Mouse (Mus musculus): ENCODE results near the gene Casz1. TPM values are rescaled to one million over a fixed set of nuclear protein-coding genes. Genes with fewer than 3 reads are reported as not detected.

Gene Casz1
- polyA plus RNA-seq, 2 experiments = 0.32 to 0.39 TPM

GRCm38 (mm10) chr4:148935211-148935610 lies 131.0 kb downstream of the Casz1 start:
- Histone ChIP-seq H3K4me1 (replicated peaks; ENCODE audit: control insufficient read depth in 2 of 2, insufficient read depth in 2 of 2, low read length in 1 of 2) (peaks cover 0 to under 1% of the 10 kb centered on the region in 2 experiments; a peak in 1 of 4 replicates), H3K27ac (no peak overlapping the region), H3K4me3 (ENCODE audit: insufficient read depth in 1 of 2, low read depth in 2 of 2, low read length in 2 of 2) (no peak overlapping the region), H3K9me3 (ENCODE audit: control insufficient read depth, low read length) (no peaks in the 10 kb centered on the region), H3K4me2 (ENCODE audit: low read depth) (no peak overlapping the region), H3K27me3 (ENCODE audit: control insufficient read depth, insufficient read depth, low read length) (no peaks in the 10 kb centered on the region), H3K36me3 (replicated peaks; ENCODE audit: control insufficient read depth, insufficient read depth, low read depth) (no peaks in the 10 kb centered on the region), H3K9ac (replicated peaks) (no peak overlapping the region)
- DNase-seq (ENCODE audit: low read depth in 3 of 3, low spot score in 3 of 3) (no peak), ATAC-seq (ENCODE audit: insufficient read depth) (peak; percentile 26; the same call in 1 of the 2 replicates)
- TF ChIP-seq EP300 (IDR thresholded peaks at IDR 0.05; ENCODE audit: low read depth) = no peak
- WGBS (ENCODE audit: insufficient replicate concordance) = 43% methylated on average over 13 of the region's 13 CpGs

- Histone ChIP-seq H3K27me3 (ENCODE audit: control insufficient read depth, insufficient read depth, low read length) (no peaks in the 10 kb centered on the region), H3K4me2 (ENCODE audit: low read depth) (0 out of 2 replicates have a peak overlapping the region, but pooled peaks have one; percentile 7), H3K27ac (no peak overlapping the region), H3K4me3 (ENCODE audit: insufficient read depth in 1 of 2, low read depth in 2 of 2, low read length in 2 of 2) (no peak overlapping the region), H3K9me3 (ENCODE audit: control insufficient read depth, low read length) (no peaks in the 10 kb centered on the region), H3K4me1 (replicated peaks; ENCODE audit: control insufficient read depth in 2 of 2, insufficient read depth in 2 of 2, low read length in 1 of 2) (peaks cover 0 to 3% of the 10 kb centered on the region in 2 experiments; a peak in 1 of 4 replicates), H3K36me3 (replicated peaks; ENCODE audit: control insufficient read depth, insufficient read depth, low read depth) (no peaks in the 10 kb centered on the region), H3K9ac (replicated peaks) (no peak overlapping the region)
- WGBS (ENCODE audit: insufficient replicate concordance) = 68% methylated on average over 12 of the region's 12 CpGs
- DNase-seq (ENCODE audit: low read depth in 3 of 3, low spot score in 3 of 3) = no peak
- no peak for TF ChIP-seq CTCF (IDR thresholded peaks at IDR 0.05; ENCODE audit: low read depth)
- no peak for TF ChIP-seq EP300 (IDR thresholded peaks at IDR 0.05; ENCODE audit: low read depth)
- ATAC-seq (ENCODE audit: insufficient read depth) = no peak
These were observed 131.9 kb downstream of the Casz1 start for GRCm38 (mm10) chr4:148936111-148936510.

DNA sequence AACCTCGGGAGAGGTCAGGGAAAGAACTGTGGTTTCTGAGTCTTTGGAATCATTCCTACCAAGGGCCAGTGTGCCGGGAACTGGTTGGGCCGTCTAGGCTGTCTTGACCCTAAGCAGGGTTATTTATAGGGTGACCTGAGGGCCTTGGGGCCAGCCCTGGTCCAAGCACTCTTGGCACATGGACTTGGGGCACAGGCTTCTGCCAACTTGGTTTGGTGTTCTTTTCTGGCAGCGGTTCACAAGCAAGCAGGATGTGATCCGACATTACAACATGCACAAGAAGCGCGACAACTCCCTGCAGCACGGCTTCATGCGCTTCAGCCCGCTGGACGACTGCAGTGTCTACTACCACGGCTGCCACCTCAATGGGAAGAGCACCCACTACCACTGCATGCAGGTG lies 132.5 kb downstream of the Casz1 start:
- Histone ChIP-seq H3K4me1 (replicated peaks; ENCODE audit: control insufficient read depth in 2 of 2, insufficient read depth in 2 of 2, low read length in 1 of 2) (peaks cover 0 to 3% of the 10 kb centered on the region in 2 experiments; a peak in 1 of 4 replicates), H3K4me2 (ENCODE audit: low read depth) (no peak overlapping the region), H3K9ac (replicated peaks) (no peak overlapping the region), H3K27ac (no peak overlapping the region), H3K4me3 (ENCODE audit: insufficient read depth in 1 of 2, low read depth in 2 of 2, low read length in 2 of 2) (no peak overlapping the region), H3K36me3 (replicated peaks; ENCODE audit: control insufficient read depth, insufficient read depth, low read depth) (no peaks in the 10 kb centered on the region), H3K27me3 (ENCODE audit: control insufficient read depth, insufficient read depth, low read length) (no peaks in the 10 kb centered on the region), H3K9me3 (ENCODE audit: control insufficient read depth, low read length) (no peaks in the 10 kb centered on the region)
- DNase-seq (ENCODE audit: low read depth in 3 of 3, low spot score in 3 of 3) (no peak), ATAC-seq (ENCODE audit: insufficient read depth) (no peak)
- 77% methylated on average over 12 of the region's 12 CpGs for WGBS (ENCODE audit: insufficient replicate concordance)
- TF ChIP-seq CTCF (IDR thresholded peaks at IDR 0.05; ENCODE audit: low read depth) = no peak
- TF ChIP-seq EP300 (IDR thresholded peaks at IDR 0.05; ENCODE audit: low read depth) = no peak

DNA sequence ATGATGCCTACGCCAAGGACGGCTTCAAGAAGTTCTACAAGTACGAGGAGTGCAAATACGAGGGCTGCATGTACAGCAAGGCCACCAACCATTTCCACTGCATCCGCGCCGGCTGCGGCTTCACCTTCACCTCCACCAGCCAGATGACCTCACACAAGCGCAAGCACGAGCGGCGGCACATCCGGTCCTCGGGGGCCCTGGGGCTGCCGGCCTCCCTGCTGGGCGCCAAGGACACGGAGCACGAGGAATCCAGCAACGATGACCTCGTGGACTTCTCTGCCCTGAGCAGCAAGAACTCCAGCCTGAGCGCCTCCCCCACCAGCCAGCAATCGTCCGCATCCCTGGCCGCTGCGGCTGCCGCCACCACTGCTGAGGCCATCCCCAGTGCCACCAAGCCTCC lies 134.3 kb downstream of the Casz1 start:
- no peak for DNase-seq (ENCODE audit: low read depth in 3 of 3, low spot score in 3 of 3)
- no peaks in the 10 kb centered on the region for H3K27me3 ChIP-seq (ENCODE audit: control insufficient read depth, insufficient read depth, low read length)
- no peak overlapping the region for H3K27ac ChIP-seq
- no peak overlapping the region for H3K4me3 ChIP-seq (ENCODE audit: insufficient read depth in 1 of 2, low read depth in 2 of 2, low read length in 2 of 2)
- no peaks in the 10 kb centered on the region for H3K9me3 ChIP-seq (ENCODE audit: control insufficient read depth, low read length)
- 78% methylated on average over 26 of the region's 26 CpGs for WGBS (ENCODE audit: insufficient replicate concordance)
- no peak overlapping the region for H3K9ac ChIP-seq (replicated peaks)
- H3K4me1 ChIP-seq (replicated peaks; ENCODE audit: control insufficient read depth in 2 of 2, insufficient read depth in 2 of 2, low read length in 1 of 2) = peaks cover 0 to 3% of the 10 kb centered on the region in 2 experiments; a peak in 1 of 4 replicates
- no peaks in the 10 kb centered on the region for H3K36me3 ChIP-seq (replicated peaks; ENCODE audit: control insufficient read depth, insufficient read depth, low read depth)
- H3K4me2 ChIP-seq (ENCODE audit: low read depth) = no peak overlapping the region
- TF ChIP-seq CTCF (IDR thresholded peaks at IDR 0.05; ENCODE audit: low read depth) (no peak), EP300 (IDR thresholded peaks at IDR 0.05; ENCODE audit: low read depth) (no peak)
- no peak for ATAC-seq (ENCODE audit: insufficient read depth)

GRCm38 (mm10) chr4:148940674-148941211 lies 136.5 kb downstream of the Casz1 start:
- Histone ChIP-seq H3K4me3 (ENCODE audit: insufficient read depth in 1 of 2, low read depth in 2 of 2, low read length in 2 of 2) (0 out of 4 replicates have a peak overlapping the region, but pooled peaks of 1 of the 2 experiments have one; percentile 4), H3K9me3 (ENCODE audit: control insufficient read depth, low read length) (no peaks in the 10 kb centered on the region), H3K27ac (no peak overlapping the region), H3K4me2 (ENCODE audit: low read depth) (peak overlapping the region; percentile 49), H3K9ac (replicated peaks) (no peak overlapping the region), H3K36me3 (replicated peaks; ENCODE audit: control insufficient read depth, insufficient read depth, low read depth) (no peaks in the 10 kb centered on the region), H3K27me3 (ENCODE audit: control insufficient read depth, insufficient read depth, low read length) (no peaks in the 10 kb centered on the region), H3K4me1 (replicated peaks; ENCODE audit: control insufficient read depth in 2 of 2, insufficient read depth in 2 of 2, low read length in 1 of 2) (peaks cover 0 to 3% of the 10 kb centered on the region in 2 experiments; a peak in 1 of 4 replicates)
- peak; percentile 26 to 57 (median 36) for DNase-seq (ENCODE audit: low read depth in 3 of 3, low spot score in 3 of 3)
- ATAC-seq (ENCODE audit: insufficient read depth) = peak; percentile 81
- WGBS (ENCODE audit: insufficient replicate concordance) = 4% methylated on average over 25 of the region's 25 CpGs
- no peak for TF ChIP-seq EP300 (IDR thresholded peaks at IDR 0.05; ENCODE audit: low read depth)

Measured in liver, embryonic 14.5 days (tissue).